Mouse (Mus musculus) common myeloid progenitor, adult 5-6 weeks (primary cell): ENCODE data around the gene Zscan4d. TPM values are rescaled to one million over a fixed set of nuclear protein-coding genes. Genes with fewer than 3 reads are reported as not detected.
"Not testable (repeated sequence)": the region's sequence is repeated elsewhere in the genome, so short reads cannot be mapped to it uniquely, and the experiment has no call there.

ENCODE experiments used
- ATAC-seq: replicated peaks from 2 replicates; pipeline ENCODE4 v1.8.0; 2016; ENCODE audit warnings: low read depth, mild to moderate bottlenecking, moderate TSS enrichment, inconsistent platforms; ENCODE audit not compliant: poor library complexity, severe bottlenecking
- total RNA-seq: library from RNA; stranded (forward); fragments of 200-1000, 187-1606 nt; gene quantifications from 2 replicates; pipeline ENCODE4 v1.2.3, GENCODE M21; 2017

Zscan4d gene
- not detected in 2 replicates for total RNA-seq

DNA sequence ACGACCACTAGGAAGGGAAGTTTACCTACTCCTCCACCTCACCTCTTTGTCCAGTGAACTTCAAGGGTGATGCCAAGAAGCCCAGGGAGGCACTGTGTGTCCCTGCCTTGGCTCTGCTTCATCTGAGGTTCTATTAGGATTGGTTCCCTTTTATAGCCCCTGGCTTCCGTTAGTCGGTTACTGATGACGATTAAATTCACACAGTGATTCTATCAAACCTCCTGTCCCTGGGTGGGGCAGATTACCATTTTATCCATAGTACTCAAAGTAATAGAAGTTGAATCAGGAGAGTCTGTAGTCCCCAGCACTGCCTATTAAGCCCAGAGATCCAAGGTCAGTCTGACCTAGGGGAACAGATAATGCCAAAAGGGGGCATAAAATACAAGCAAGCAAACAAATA, at the start of gene Zscan4d:
Gene Zscan4d (minus strand): TSS at position 101 of the 400 bp plus-strand sequence.
- ATAC-seq, result not testable (repeated sequence)

DNA sequence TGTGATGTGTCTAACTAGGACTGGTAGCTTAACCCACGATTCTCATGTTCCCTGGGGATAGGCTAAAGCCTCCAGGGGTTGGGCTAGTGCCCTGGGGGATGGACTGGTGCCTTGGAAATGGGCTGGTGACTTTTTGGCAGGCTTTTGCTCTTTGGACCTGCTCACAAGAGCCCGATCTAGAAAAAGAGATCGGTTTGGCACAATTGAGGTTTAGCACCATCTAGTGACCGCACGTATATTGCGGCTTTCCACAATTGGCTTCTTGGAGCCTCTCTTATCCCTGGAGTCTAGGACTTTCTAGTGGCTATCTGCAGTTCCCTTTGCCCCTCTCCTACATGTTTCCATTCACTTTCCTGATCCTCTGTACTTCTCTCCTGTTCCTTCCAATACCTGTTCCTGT, 7.9 kb downstream of the Zscan4d start:
- not testable (repeated sequence) for ATAC-seq

Other genes with a start within 250 kb of the Zscan4d start
- gene Zscan4c, start 160.4 kb downstream of the Zscan4d start, total RNA-seq, result not detected in 2 replicates
- not detected in 2 replicates for gene Zscan4-ps1, start 96.5 kb downstream of the Zscan4d start, total RNA-seq
- not detected in 2 replicates for gene Zscan4e, start 144.5 kb upstream of the Zscan4d start, total RNA-seq
- not detected in 2 replicates for gene Zscan4f, start 231.8 kb upstream of the Zscan4d start, total RNA-seq